Mouse (Mus musculus): Measurements from ENCODE around the gene Slc6a17. TPM values are rescaled to one million over a fixed set of nuclear protein-coding genes. Genes with fewer than 3 reads are reported as not detected.

The Slc6a17 gene
- polyA plus RNA-seq, 1 experiment from 2014 or later: 19.1 TPM

GRCm38 (mm10) chr3:107496086-107496850, 21.6 kb downstream of the Slc6a17 start:
- H3K36me3 ChIP-seq (ENCODE audit: control insufficient read depth, insufficient read depth, low read length): 0 out of 2 replicates have a peak, but pooled peaks cover 10% of the 10 kb centered on the region
- no peaks in the 10 kb centered on the region; the same call in 1 of the 2 replicates for H3K27me3 ChIP-seq (replicated peaks; ENCODE audit: control insufficient read depth, insufficient read depth, low read length)
- ATAC-seq: peak; percentile 70
- peaks cover 29% of the 10 kb centered on the region for H3K4me1 ChIP-seq (ENCODE audit: control insufficient read depth, insufficient read depth, low read depth, low read length)
- H3K9ac ChIP-seq (ENCODE audit: low read depth, low read length): no peak overlapping the region
- 45% methylated on average over 13 of the region's 13 CpGs for WGBS
- no peak overlapping the region for H3K27ac ChIP-seq (ENCODE audit: low read depth, low read length)
- no peaks in the 10 kb centered on the region for H3K9me3 ChIP-seq (ENCODE audit: control insufficient read depth, low read length)
- H3K4me3 ChIP-seq (ENCODE audit: low read length): no peak overlapping the region
- H3K4me2 ChIP-seq (ENCODE audit: low read length): no peak overlapping the region

- no peak for ATAC-seq
- Histone ChIP-seq H3K36me3 (ENCODE audit: control insufficient read depth, insufficient read depth, low read length) (peaks cover 13% of the 10 kb centered on the region; the same call in 1 of the 2 replicates), H3K4me2 (ENCODE audit: low read length) (no peak overlapping the region), H3K27ac (ENCODE audit: low read depth, low read length) (no peak overlapping the region), H3K4me3 (ENCODE audit: low read length) (no peak overlapping the region), H3K9me3 (ENCODE audit: control insufficient read depth, low read length) (no peaks in the 10 kb centered on the region), H3K9ac (ENCODE audit: low read depth, low read length) (no peak overlapping the region), H3K27me3 (replicated peaks; ENCODE audit: control insufficient read depth, insufficient read depth, low read length) (no peaks in the 10 kb centered on the region; the same call in 1 of the 2 replicates), H3K4me1 (ENCODE audit: control insufficient read depth, insufficient read depth, low read depth, low read length) (peaks cover 30% of the 10 kb centered on the region)
- WGBS: 79% methylated on average over 6 of the region's 6 CpGs
Measured at GRCm38 (mm10) chr3:107495524-107495923, 22.3 kb downstream of the Slc6a17 start.

- Histone ChIP-seq H3K36me3 (ENCODE audit: control insufficient read depth, insufficient read depth, low read length) (peaks cover 12% of the 10 kb centered on the region; the same call in 1 of the 2 replicates), H3K9ac (ENCODE audit: low read depth, low read length) (peak overlapping the region; percentile 13; the same call in 1 of the 2 replicates), H3K27me3 (replicated peaks; ENCODE audit: control insufficient read depth, insufficient read depth, low read length) (no peaks in the 10 kb centered on the region), H3K9me3 (ENCODE audit: control insufficient read depth, low read length) (no peaks in the 10 kb centered on the region), H3K4me2 (ENCODE audit: low read length) (no peak overlapping the region), H3K4me1 (ENCODE audit: control insufficient read depth, insufficient read depth, low read depth, low read length) (peaks cover 25% of the 10 kb centered on the region), H3K4me3 (ENCODE audit: low read length) (no peak overlapping the region), H3K27ac (ENCODE audit: low read depth, low read length) (peak overlapping the region; percentile 76)
- 28% methylated on average over 6 of the region's 6 CpGs for WGBS
- ATAC-seq: peak; percentile 89
Measured at GRCm38 (mm10) chr3:107491459-107491858, 26.4 kb downstream of the Slc6a17 start.

- Histone ChIP-seq H3K4me2 (ENCODE audit: low read length) (no peak overlapping the region), H3K9ac (ENCODE audit: low read depth, low read length) (no peak overlapping the region), H3K27ac (ENCODE audit: low read depth, low read length) (no peak overlapping the region), H3K4me1 (ENCODE audit: control insufficient read depth, insufficient read depth, low read depth, low read length) (peaks cover 17% of the 10 kb centered on the region), H3K36me3 (ENCODE audit: control insufficient read depth, insufficient read depth, low read length) (peaks cover 10% of the 10 kb centered on the region; the same call in 1 of the 2 replicates), H3K27me3 (replicated peaks; ENCODE audit: control insufficient read depth, insufficient read depth, low read length) (no peaks in the 10 kb centered on the region), H3K4me3 (ENCODE audit: low read length) (no peak overlapping the region), H3K9me3 (ENCODE audit: control insufficient read depth, low read length) (no peaks in the 10 kb centered on the region)
- WGBS: 68% methylated on average over 4 of the region's 4 CpGs
- no peak for ATAC-seq
Measured at GRCm38 (mm10) chr3:107488637-107489036, 29.2 kb downstream of the Slc6a17 start.

GRCm38 (mm10) chr3:107483290-107483689, 34.5 kb downstream of the Slc6a17 start:
- Histone ChIP-seq H3K4me1 (ENCODE audit: control insufficient read depth, insufficient read depth, low read depth, low read length) (peaks cover 10% of the 10 kb centered on the region), H3K9me3 (ENCODE audit: control insufficient read depth, low read length) (no peaks in the 10 kb centered on the region), H3K27ac (ENCODE audit: low read depth, low read length) (peak overlapping the region; percentile 71; the same call in 1 of the 2 replicates), H3K4me3 (ENCODE audit: low read length) (no peak overlapping the region), H3K4me2 (ENCODE audit: low read length) (no peak overlapping the region; the same call in 1 of the 2 replicates), H3K27me3 (replicated peaks; ENCODE audit: control insufficient read depth, insufficient read depth, low read length) (no peaks in the 10 kb centered on the region), H3K9ac (ENCODE audit: low read depth, low read length) (no peak overlapping the region), H3K36me3 (ENCODE audit: control insufficient read depth, insufficient read depth, low read length) (no peaks in the 10 kb centered on the region)
- WGBS: 27% methylated on average over 11 of the region's 11 CpGs
- ATAC-seq: peak; percentile 96

DNA sequence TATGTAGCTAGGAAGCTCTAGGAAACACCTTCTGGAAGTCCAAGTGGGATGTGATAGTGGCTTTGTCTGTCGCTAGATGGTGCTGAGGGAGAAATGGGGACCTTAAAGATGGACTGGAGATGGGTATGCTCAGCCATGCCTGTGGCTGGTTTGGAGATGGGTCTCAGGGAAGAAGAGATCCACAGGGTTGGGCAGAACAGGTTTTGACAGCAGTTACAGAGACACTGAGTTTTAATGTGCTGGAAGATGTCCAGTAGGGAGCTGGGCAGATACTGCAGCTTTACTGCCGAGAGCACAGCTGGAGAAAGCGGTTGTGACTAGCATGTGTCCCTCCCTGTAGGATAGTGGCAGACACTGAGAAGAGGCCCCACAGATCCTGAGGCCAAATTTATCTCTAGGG, 37.2 kb downstream of the Slc6a17 start:
- no peak for ATAC-seq
- Histone ChIP-seq H3K27me3 (replicated peaks; ENCODE audit: control insufficient read depth, insufficient read depth, low read length) (no peaks in the 10 kb centered on the region), H3K4me2 (ENCODE audit: low read length) (no peak overlapping the region), H3K4me1 (ENCODE audit: control insufficient read depth, insufficient read depth, low read depth, low read length) (peaks cover 10% of the 10 kb centered on the region), H3K9ac (ENCODE audit: low read depth, low read length) (no peak overlapping the region), H3K4me3 (ENCODE audit: low read length) (no peak overlapping the region), H3K9me3 (ENCODE audit: control insufficient read depth, low read length) (no peaks in the 10 kb centered on the region), H3K27ac (ENCODE audit: low read depth, low read length) (no peak overlapping the region), H3K36me3 (ENCODE audit: control insufficient read depth, insufficient read depth, low read length) (no peaks in the 10 kb centered on the region)
- 49% methylated on average over 3 of the region's 3 CpGs for WGBS

GRCm38 (mm10) chr3:107472198-107472597, 45.6 kb downstream of the Slc6a17 start:
- Histone ChIP-seq H3K9me3 (ENCODE audit: control insufficient read depth, low read length) (no peaks in the 10 kb centered on the region), H3K36me3 (ENCODE audit: control insufficient read depth, insufficient read depth, low read length) (no peaks in the 10 kb centered on the region), H3K27me3 (replicated peaks; ENCODE audit: control insufficient read depth, insufficient read depth, low read length) (no peaks in the 10 kb centered on the region; the same call in 1 of the 2 replicates), H3K4me2 (ENCODE audit: low read length) (no peak overlapping the region), H3K4me1 (ENCODE audit: control insufficient read depth, insufficient read depth, low read depth, low read length) (no peaks in the 10 kb centered on the region), H3K4me3 (ENCODE audit: low read length) (no peak overlapping the region), H3K27ac (ENCODE audit: low read depth, low read length) (no peak overlapping the region), H3K9ac (ENCODE audit: low read depth, low read length) (no peak overlapping the region)
- ATAC-seq: peak; percentile 80
- 21% methylated on average over 6 of the region's 6 CpGs for WGBS

DNA sequence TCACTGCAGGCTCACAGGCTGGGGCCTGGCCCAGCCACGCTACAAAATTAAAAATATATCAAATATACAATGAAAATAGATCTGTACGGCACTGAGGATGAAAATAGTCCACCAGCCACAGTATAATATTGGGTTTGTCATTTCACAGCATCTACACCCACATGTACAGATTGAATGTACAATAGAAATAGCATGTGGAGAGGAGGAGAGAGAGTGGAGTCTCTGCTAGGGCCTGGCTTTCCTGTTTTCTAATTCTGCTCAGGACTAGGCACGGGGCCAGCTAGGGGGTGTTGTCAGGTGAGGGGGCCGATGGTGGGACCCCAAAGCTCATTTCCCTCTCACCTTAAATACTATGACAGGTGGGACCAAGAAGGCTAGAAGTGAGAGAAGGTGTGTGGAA, 48.8 kb downstream of the Slc6a17 start:
- Histone ChIP-seq H3K4me1 (ENCODE audit: control insufficient read depth, insufficient read depth, low read depth, low read length) (no peaks in the 10 kb centered on the region), H3K36me3 (ENCODE audit: control insufficient read depth, insufficient read depth, low read length) (no peaks in the 10 kb centered on the region), H3K9me3 (ENCODE audit: control insufficient read depth, low read length) (no peaks in the 10 kb centered on the region), H3K27ac (ENCODE audit: low read depth, low read length) (no peak overlapping the region), H3K9ac (ENCODE audit: low read depth, low read length) (no peak overlapping the region), H3K4me3 (ENCODE audit: low read length) (no peak overlapping the region), H3K4me2 (ENCODE audit: low read length) (no peak overlapping the region), H3K27me3 (replicated peaks; ENCODE audit: control insufficient read depth, insufficient read depth, low read length) (no peaks in the 10 kb centered on the region; the same call in 1 of the 2 replicates)
- whole genome bisulfite sequencing: 85% methylated on average over 4 of the region's 4 CpGs
- no peak for ATAC-seq

GRCm38 (mm10) chr3:107468106-107468505, 49.7 kb downstream of the Slc6a17 start:
- ATAC-seq: no peak
- peaks cover under 1% of the 10 kb centered on the region; the same call in 1 of the 2 replicates for H3K27me3 ChIP-seq (replicated peaks; ENCODE audit: control insufficient read depth, insufficient read depth, low read length)
- 90% methylated on average over 11 of the region's 11 CpGs for WGBS
- H3K9me3 ChIP-seq (ENCODE audit: control insufficient read depth, low read length): no peaks in the 10 kb centered on the region
- H3K4me3 ChIP-seq (ENCODE audit: low read length): no peak overlapping the region
- no peak overlapping the region for H3K4me2 ChIP-seq (ENCODE audit: low read length)
- H3K4me1 ChIP-seq (ENCODE audit: control insufficient read depth, insufficient read depth, low read depth, low read length): no peaks in the 10 kb centered on the region
- H3K36me3 ChIP-seq (ENCODE audit: control insufficient read depth, insufficient read depth, low read length): no peaks in the 10 kb centered on the region
- no peak overlapping the region for H3K27ac ChIP-seq (ENCODE audit: low read depth, low read length)
- no peak overlapping the region for H3K9ac ChIP-seq (ENCODE audit: low read depth, low read length)

All from hindbrain, embryonic 16.5 days (tissue).